Mouse (Mus musculus) testis, adult 2 months (tissue): ENCODE data around the gene Smim22.

Source experiments
- CTCF ChIP-seq: fragments of 200-500 bp; IDR thresholded peaks from 2 replicates; pipeline ENCODE4 v1.5.1; 2012; ENCODE audit warnings: low read depth, mild to moderate bottlenecking, inconsistent platforms, low read length, moderate library complexity; ENCODE audit not compliant: control insufficient read depth, insufficient read depth, insufficient replicate concordance
- POLR2A ChIP-seq: fragments of 200-500 bp; IDR thresholded peaks from 2 replicates; pipeline ENCODE4 v1.6.1; 2012; ENCODE audit warnings: low read depth, mild to moderate bottlenecking, inconsistent platforms, low read length, moderate library complexity; ENCODE audit not compliant: control insufficient read depth

- TF ChIP-seq CTCF (no peak), POLR2A (no peak)
These were observed 988 bp downstream of the Smim22 start for GRCm38 (mm10) chr16:5008076-5008475.
